Mouse (Mus musculus): ENCODE measurements around the gene Acsf3.

DNA sequence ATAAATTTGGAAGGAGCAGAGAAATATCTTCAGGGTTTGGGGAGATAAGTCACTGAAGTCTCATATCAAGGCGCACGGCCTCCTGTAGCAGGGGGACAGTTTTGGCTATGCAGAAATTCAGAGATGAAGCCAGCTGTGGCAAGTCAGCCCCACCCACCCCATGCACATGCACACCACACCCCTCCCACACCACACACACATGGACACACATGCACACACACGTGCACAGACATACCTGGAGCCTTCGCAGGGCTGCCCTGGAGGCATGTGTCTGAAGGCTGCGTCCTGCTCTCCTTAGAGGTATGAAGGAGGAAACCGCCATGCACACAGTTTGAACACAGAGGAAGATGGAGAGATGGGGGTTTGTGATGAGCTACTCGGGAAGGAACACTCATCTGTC, 15.2 kb upstream of the Acsf3 start:
- TF ChIP-seq GATA1 (IDR thresholded peaks at IDR 0.05; ENCODE audit: low read length) (no peak), TAL1 (IDR thresholded peaks at IDR 0.05; ENCODE audit: low read length) (no peak)
